Mouse (Mus musculus) Patski (cell line): ENCODE measurements around the gene Opn1sw. TPM values are rescaled to one million over a fixed set of nuclear protein-coding genes. Genes with fewer than 3 reads are reported as not detected.

ENCODE experiments used
- ATAC-seq: fragments of 100-300 bp; one replicate; pipeline ENCODE4 v1.8.0; 2021
- CTCF ChIA-PET: fragments of 350-600 bp; sonication (Branson Sonifier 250); formaldehyde crosslinking; loops from one replicate; lab custom pipeline; 2022; ENCODE audit warnings: inconsistent platforms; lab: Charles Lee
- POLR2A ChIA-PET: fragments of 350-600 bp; sonication (Branson Sonifier 250); formaldehyde crosslinking; loops from one replicate; lab custom pipeline; 2022; ENCODE audit warnings: antibody characterized with exemption, inconsistent platforms; lab: Charles Lee
- DNase-seq: peaks from one replicate; pipeline ENCODE4 v3.0.0-alpha.2; 2011; ENCODE audit warnings: low read depth, low spot score
- H3K27me3 ChIP-seq: fragments of 371-371 bp; one replicate; pipeline ENCODE4 v1.5.1; 2021
- CTCF ChIP-seq: fragments of 100-300 bp; IDR thresholded peaks from one replicate; pipeline ENCODE4 v1.5.1; 2021
- in situ Hi-C: fragments of 300-500 bp; cut with MboI; formaldehyde crosslinking; loops from 3 replicates; pipeline ENCODE4 v1.11.1; 2018; ENCODE audit warnings: low pct_unique_long_range_greater_than_20kb, mixed read lengths
- polyA plus RNA-seq: library from polyadenylated mRNA; unstranded; gene quantifications from one replicate; pipeline ENCODE4 v1.2.3, GENCODE M21; 2021

Opn1sw gene
- polyA plus RNA-seq, 1 experiment from 2014 or later: 0.28 TPM

- ATAC-seq (peak; percentile 54), DNase-seq (no peak)
- TF ChIP-seq CTCF: no peak
- H3K27me3 ChIP-seq: no peaks in the 10 kb centered on the region
- ChIA-PET POLR2A (no interaction called here), CTCF (interaction anchor here (1.7 kb wide), 1 partner anchor 36 kb away, joined by 4 read pairs; no protein-coding TSS in a partner anchor)
- in situ Hi-C loops: no loop called here
Measured at GRCm38 (mm10) chr6:29382442-29382841, 5.8 kb downstream of the Opn1sw start.

DNA sequence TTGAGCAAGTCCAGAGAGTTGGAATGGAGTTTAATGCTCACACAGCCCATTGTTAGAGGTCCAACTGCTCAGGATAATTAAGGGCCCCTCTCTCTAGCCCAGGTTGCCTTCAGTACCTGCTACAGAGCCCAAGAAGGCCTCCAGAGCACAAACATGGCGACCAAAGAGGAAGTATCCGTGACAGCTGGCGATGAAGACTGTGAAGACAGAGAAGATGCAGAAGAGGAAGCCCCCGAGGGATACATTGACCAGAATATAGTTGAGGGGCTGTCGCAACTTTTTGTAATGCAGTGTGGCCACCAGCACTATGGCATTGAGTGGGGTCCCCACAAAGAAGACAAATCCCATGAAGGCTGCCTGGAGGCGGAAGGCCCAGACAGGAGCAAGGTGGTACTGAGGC lies 8.3 kb downstream of the Opn1sw start:
- TF ChIP-seq CTCF: no peak
- DNase-seq: no peak
- no peaks in the 10 kb centered on the region for H3K27me3 ChIP-seq
- ChIA-PET CTCF (no interaction called here), POLR2A (no interaction called here)
- no peak for ATAC-seq
- in situ Hi-C loops: no loop called here

- TF ChIP-seq CTCF: no peak
- ATAC-seq (no peak), DNase-seq (no peak)
- in situ Hi-C loops: no loop called here
- ChIA-PET POLR2A (no interaction called here), CTCF (no interaction called here)
- H3K27me3 ChIP-seq: no peaks in the 10 kb centered on the region
Measured at GRCm38 (mm10) chr6:29378678-29379077, 9.6 kb downstream of the Opn1sw start.

GRCm38 (mm10) chr6:29377386-29377785 lies 10.9 kb downstream of the Opn1sw start:
- no peaks in the 10 kb centered on the region for H3K27me3 ChIP-seq
- ChIA-PET POLR2A (no interaction called here), CTCF (interaction anchor here (1.2 kb wide), 1 partner anchor 18 kb away, joined by 3 read pairs; no protein-coding TSS in a partner anchor)
- no peak for TF ChIP-seq CTCF
- no peak for ATAC-seq
- no peak for DNase-seq
- in situ Hi-C loops: no loop called here

- TF ChIP-seq CTCF: no peak
- ATAC-seq: no peak
- H3K27me3 ChIP-seq: no peaks in the 10 kb centered on the region
- ChIA-PET CTCF (interaction anchor here (1.2 to 1.8 kb wide), 2 partner anchors 9 to 11 kb away, joined by 3 to 4 read pairs; no protein-coding TSS in a partner anchor), POLR2A (interaction anchor here (0.6 kb wide), 1 partner anchor 277 kb away, joined by 3 read pairs; no protein-coding TSS in a partner anchor)
- DNase-seq: no peak
- in situ Hi-C loops: no loop called here
Measured at GRCm38 (mm10) chr6:29365277-29365676, 23.0 kb downstream of the Opn1sw start.

GRCm38 (mm10) chr6:29363129-29363515 lies 25.1 kb downstream of the Opn1sw start:
- POLR2A ChIA-PET: interaction anchor here (0.7 kb wide), 1 partner anchor 10 kb away, joined by 3 read pairs; no protein-coding TSS in a partner anchor
- DNase-seq (no peak), ATAC-seq (no peak)
- H3K27me3 ChIP-seq: no peaks in the 10 kb centered on the region
- in situ Hi-C loops: no loop called here
- CTCF ChIA-PET: interaction anchor here (1.2 kb wide), 1 partner anchor 15 kb away, joined by 3 read pairs; the partner anchor contains the start of gene Calu
- TF ChIP-seq CTCF: no peak

- in situ Hi-C loops: no loop called here
- CTCF ChIA-PET: interaction anchor here (1.2 kb wide), 1 partner anchor 14 kb away, joined by 3 read pairs; the partner anchor contains the start of gene Calu
- POLR2A ChIA-PET: interaction anchor here (0.7 kb wide), 1 partner anchor 11 kb away, joined by 3 read pairs; no protein-coding TSS in a partner anchor
- TF ChIP-seq CTCF: peak; percentile 83
- H3K27me3 ChIP-seq: no peaks in the 10 kb centered on the region
- DNase-seq: peak; percentile 83
- peak; percentile 89 for ATAC-seq
Measured at GRCm38 (mm10) chr6:29362246-29363128, 25.8 kb downstream of the Opn1sw start.

DNA sequence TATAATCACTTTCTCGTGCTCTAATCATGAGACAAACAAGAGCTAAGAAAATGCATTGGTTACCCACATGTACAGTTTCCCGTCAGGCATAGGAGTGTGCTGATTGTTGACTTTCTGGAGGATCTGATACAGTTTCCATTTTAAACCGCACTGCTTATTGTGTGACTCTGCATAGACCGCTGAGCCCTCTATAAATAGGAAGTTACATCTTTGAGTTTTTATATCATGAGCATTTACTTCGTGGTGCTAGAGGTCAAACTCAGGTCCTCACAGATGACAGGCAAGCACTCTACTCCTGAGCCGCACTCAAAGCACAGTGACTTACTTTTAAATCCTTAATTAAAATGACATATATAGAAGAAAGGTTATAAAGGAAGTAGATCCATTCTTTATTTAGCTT lies 28.1 kb downstream of the Opn1sw start:
- no peak for TF ChIP-seq CTCF
- in situ Hi-C loops: no loop called here
- ATAC-seq (no peak), DNase-seq (no peak)
- H3K27me3 ChIP-seq: no peaks in the 10 kb centered on the region
- CTCF ChIA-PET: interaction anchor here (3.4 kb wide), 1 partner anchor 12 kb away, joined by 16 read pairs; the partner anchor contains the start of gene Calu
- POLR2A ChIA-PET: interaction anchor here (1.0 kb wide), 1 partner anchor 34 kb away, joined by 3 read pairs; no protein-coding TSS in a partner anchor

GRCm38 (mm10) chr6:29359386-29359785 lies 28.9 kb downstream of the Opn1sw start:
- H3K27me3 ChIP-seq: no peaks in the 10 kb centered on the region
- DNase-seq: no peak
- CTCF ChIA-PET: interaction anchor here (3.4 kb wide), 1 partner anchor 11 kb away, joined by 16 read pairs; the partner anchor contains the start of gene Calu
- ATAC-seq: no peak
- in situ Hi-C loops: no loop called here
- POLR2A ChIA-PET: interaction anchor here (1.0 to 1.7 kb wide), 2 partner anchors 9 to 35 kb away, joined by 3 read pairs; no protein-coding TSS in a partner anchor
- TF ChIP-seq CTCF: no peak

GRCm38 (mm10) chr6:29352816-29353215 lies 35.5 kb downstream of the Opn1sw start:
- ChIA-PET CTCF (no interaction called here), POLR2A (no interaction called here)
- DNase-seq (no peak), ATAC-seq (no peak)
- TF ChIP-seq CTCF: no peak
- in situ Hi-C loops: no loop called here
- no peaks in the 10 kb centered on the region for H3K27me3 ChIP-seq
